Mouse (Mus musculus) cerebellum, postnatal 25 days (tissue): Measurements from ENCODE around the gene Large1.
"Not testable (repeated sequence)": the region's sequence is repeated elsewhere in the genome, so short reads cannot be mapped to it uniquely, and the experiment has no call there.

Experiments
- DNase-seq, 2 experiments: peaks; one replicate each; pipeline ENCODE4 v3.0.0; 2021; ENCODE audit warnings: mixed read lengths in 2 of 2

The Large1 gene

GRCm38 (mm10) chr8:73003858-73004257 lies 349.5 kb downstream of the Large1 start:
- peak; percentile 27 to 61 for DNase-seq

- DNase-seq, result no peak
Observed at GRCm38 (mm10) chr8:72993831-72994230, 359.5 kb downstream of the Large1 start.

GRCm38 (mm10) chr8:72990425-72990824 lies 362.9 kb downstream of the Large1 start:
- no peak for DNase-seq

- DNase-seq, result no peak
Observed at GRCm38 (mm10) chr8:72982832-72983231, 370.5 kb downstream of the Large1 start.

- DNase-seq, result peak in 1 of 2 experiments; percentile 8
Observed at GRCm38 (mm10) chr8:72955074-72955473, 398.3 kb downstream of the Large1 start.

- not testable (repeated sequence) for DNase-seq
Observed at GRCm38 (mm10) chr8:72941393-72941792, 411.9 kb downstream of the Large1 start.

- DNase-seq, result peak; percentile 18 to 56
Observed at GRCm38 (mm10) chr8:72919182-72919902, 434.0 kb downstream of the Large1 start.

GRCm38 (mm10) chr8:72905491-72905890 lies 447.8 kb downstream of the Large1 start:
- no peak for DNase-seq

GRCm38 (mm10) chr8:72901591-72901990 lies 451.7 kb downstream of the Large1 start:
- DNase-seq, result no peak

GRCm38 (mm10) chr8:72899321-72899720 lies 454.0 kb downstream of the Large1 start:
- no peak for DNase-seq

- DNase-seq, result no peak
Observed at GRCm38 (mm10) chr8:72883033-72883432, 470.3 kb downstream of the Large1 start.

GRCm38 (mm10) chr8:72873411-72873810 lies 479.9 kb downstream of the Large1 start:
- no peak for DNase-seq

GRCm38 (mm10) chr8:72846881-72847280 lies 506.5 kb downstream of the Large1 start:
- peak in 1 of 2 experiments; percentile 29 for DNase-seq

- no peak for DNase-seq
Observed at GRCm38 (mm10) chr8:72835863-72836262, 517.5 kb downstream of the Large1 start.

GRCm38 (mm10) chr8:72833112-72833511 lies 520.2 kb downstream of the Large1 start:
- DNase-seq, result no peak

- DNase-seq, result no peak
Observed at GRCm38 (mm10) chr8:72832371-72832770, 521.0 kb downstream of the Large1 start.

GRCm38 (mm10) chr8:72817655-72818349 lies 535.5 kb downstream of the Large1 start:
- peak; percentile 11 to 38 for DNase-seq

GRCm38 (mm10) chr8:72816679-72817078 lies 536.7 kb downstream of the Large1 start:
- DNase-seq, result no peak

- no peak for DNase-seq
Observed at GRCm38 (mm10) chr8:72815681-72816080, 537.7 kb downstream of the Large1 start.

GRCm38 (mm10) chr8:72812690-72813089 lies 540.6 kb downstream of the Large1 start:
- DNase-seq, result no peak

- no peak for DNase-seq
Observed at GRCm38 (mm10) chr8:72801583-72801982, 551.8 kb downstream of the Large1 start.

GRCm38 (mm10) chr8:72780644-72781043 lies 572.7 kb downstream of the Large1 start:
- no peak for DNase-seq

GRCm38 (mm10) chr8:72777797-72778196 lies 575.5 kb downstream of the Large1 start:
- DNase-seq, result no peak

GRCm38 (mm10) chr8:72766777-72767176 lies 586.6 kb downstream of the Large1 start:
- DNase-seq, result no peak
